In the genomic region with DNA sequence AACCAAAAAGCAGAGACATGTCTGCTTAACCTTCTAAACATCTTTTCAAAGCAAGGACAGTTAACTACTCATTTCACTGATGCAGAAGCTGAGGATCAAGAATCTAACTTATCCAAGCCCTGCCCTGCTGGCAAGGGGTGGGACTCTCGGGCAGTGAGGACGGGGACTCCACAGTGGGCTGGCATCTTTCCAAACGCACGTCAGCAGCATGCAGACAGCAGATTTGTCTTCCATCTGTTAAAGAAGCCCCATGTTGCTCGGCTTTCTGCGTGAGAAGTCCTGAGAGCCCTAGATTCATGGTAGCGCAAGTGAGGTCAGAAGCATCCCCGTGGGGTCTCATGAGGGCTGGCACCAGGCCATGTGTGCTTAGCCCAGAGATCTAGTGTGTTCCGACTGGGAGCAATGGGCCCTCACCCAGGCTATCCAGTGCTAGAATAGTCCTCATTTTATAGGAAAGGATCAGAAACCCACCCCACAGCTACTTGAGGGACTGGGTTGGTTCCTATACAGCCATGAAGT, we compare ENCODE assay signal across 11 mouse cellular contexts.
DNase-seq lines count a peak whose midpoint lies in the region; ATAC-seq and TF ChIP-seq lines count a peak whose summit lies in the region.
"Had no signal": no experiment of that assay in that cellular context is flagged by ENCODE, and none has a peak within 500 bp of the region (broad histone marks: within the 10 kb centered on the region; RNA-seq: fewer than 3 reads in every experiment).

No protein-coding gene starts in this region.

- no peak for DNase-seq in forebrain, embryonic 10.5 days (ENCODE audit: extremely low spot score, low spot score)
- no peak for DNase-seq in neural tube, embryonic 10.5 days (ENCODE audit: extremely low spot score, low spot score)
- DNase-seq in cerebellum, postnatal 36 days, result peak; percentile 71 to 72
- no peak for DNase-seq in limb, embryonic 14.5 days (ENCODE audit: low spot score)
- no peak for DNase-seq in right cerebral cortex, postnatal 25 days
- no peak for DNase-seq in gastrocnemius, postnatal 36 days
- DNase-seq: liver, embryonic 13.5 days; thymus, adult 2 months had no signal

- no peak overlapping the region for H3K4me3 ChIP-seq in forebrain, embryonic 13.5 days
- no peak overlapping the region for H3K4me3 ChIP-seq in forebrain, embryonic 10.5 days
- H3K4me3 ChIP-seq in neural tube, embryonic 14.5 days (ENCODE audit: low read depth, low read length), result no peak overlapping the region
- H3K4me3 ChIP-seq in limb, embryonic 14.5 days (replicated peaks; ENCODE audit: low read length), result no peak overlapping the region
- H3K4me3 ChIP-seq: liver, embryonic 13.5 days had no signal

- ATAC-seq in forebrain, embryonic 13.5 days, result peak; percentile 67; the same call in 1 of the 2 replicates
- peak; percentile 41; the same call in 1 of the 2 replicates for ATAC-seq in neural tube, embryonic 14.5 days (ENCODE audit: low read depth)
- ATAC-seq in limb, embryonic 14.5 days (ENCODE audit: low FRiP score, low read depth), result no peak

- H3K27ac ChIP-seq in forebrain, embryonic 13.5 days, result peak overlapping the region; percentile 36; the same call in 1 of the 2 replicates
- H3K27ac ChIP-seq in forebrain, embryonic 10.5 days, result no peak overlapping the region
- no peak overlapping the region for H3K27ac ChIP-seq in neural tube, embryonic 14.5 days (ENCODE audit: low read depth, low read length)
- H3K27ac ChIP-seq in limb, embryonic 14.5 days (replicated peaks; ENCODE audit: low read depth, low read length), result peak overlapping the region; percentile 95; the same call in 1 of the 2 replicates
- H3K27ac ChIP-seq: liver, embryonic 13.5 days; macrophage had no signal

- peaks cover 32% of the 10 kb centered on the region for H3K27me3 ChIP-seq in forebrain, embryonic 13.5 days
- H3K27me3 ChIP-seq in forebrain, embryonic 10.5 days (ENCODE audit: poor library complexity, severe bottlenecking), result peaks cover 85% of the 10 kb centered on the region
- no peaks in the 10 kb centered on the region for H3K27me3 ChIP-seq in neural tube, embryonic 14.5 days (ENCODE audit: control insufficient read depth, insufficient read depth, low read length)
- 0 out of 2 replicates have a peak, but pooled peaks cover 6% of the 10 kb centered on the region for H3K27me3 ChIP-seq in limb, embryonic 14.5 days (ENCODE audit: control insufficient read depth, insufficient read depth, low read length)

- no peak overlapping the region for H3K9ac ChIP-seq in forebrain, embryonic 13.5 days
- no peak overlapping the region for H3K9ac ChIP-seq in neural tube, embryonic 14.5 days (replicated peaks; ENCODE audit: low read depth, low read length)
- H3K9ac ChIP-seq in limb, embryonic 14.5 days (ENCODE audit: low read depth, low read length, severe bottlenecking), result no peak overlapping the region
- H3K9ac ChIP-seq: liver, embryonic 13.5 days had no signal

- WGBS in forebrain, embryonic 13.5 days, result 31% methylated on average over 9 of the region's 9 CpGs
- WGBS in forebrain, embryonic 10.5 days, result 82% methylated on average over 9 of the region's 9 CpGs
- WGBS in neural tube, embryonic 14.5 days, result 30% methylated on average over 9 of the region's 9 CpGs
- 20% methylated on average over 9 of the region's 9 CpGs for WGBS in limb, embryonic 14.5 days

- intact Hi-C loops in gastrocnemius, postnatal 36 days (cut with DNase I), result no loop called here

- TF ChIP-seq POLR2A in limb, embryonic 14.5 days (IDR thresholded peaks at IDR 0.05; ENCODE audit: borderline replicate concordance, extremely low read depth, insufficient read depth, insufficient read length), result no peak

- no peak overlapping the region for H3K4me2 ChIP-seq in forebrain, embryonic 13.5 days
- no peak overlapping the region for H3K4me2 ChIP-seq in neural tube, embryonic 14.5 days (ENCODE audit: low read depth, low read length)
- H3K4me2 ChIP-seq in limb, embryonic 14.5 days (replicated peaks; ENCODE audit: low read depth, low read length, severe bottlenecking), result no peak overlapping the region
- H3K4me2 ChIP-seq: liver, embryonic 13.5 days had no signal

- no peaks in the 10 kb centered on the region for H3K9me3 ChIP-seq in forebrain, embryonic 13.5 days (replicated peaks)
- peaks cover 5% of the 10 kb centered on the region; the same call in 1 of the 2 replicates for H3K9me3 ChIP-seq in forebrain, embryonic 10.5 days
- H3K9me3 ChIP-seq in neural tube, embryonic 14.5 days (ENCODE audit: control insufficient read depth, low read length), result no peaks in the 10 kb centered on the region
- 0 out of 2 replicates have a peak, but pooled peaks cover 4% of the 10 kb centered on the region for H3K9me3 ChIP-seq in limb, embryonic 14.5 days (ENCODE audit: control insufficient read depth, low read length)
- H3K9me3 ChIP-seq: liver, embryonic 13.5 days had no signal

- H3K4me1 ChIP-seq in forebrain, embryonic 13.5 days, result peaks cover 46% of the 10 kb centered on the region
- peaks cover 53% of the 10 kb centered on the region for H3K4me1 ChIP-seq in forebrain, embryonic 10.5 days
- H3K4me1 ChIP-seq in neural tube, embryonic 14.5 days (ENCODE audit: control insufficient read depth, insufficient read depth, low read length), result peaks cover 20% of the 10 kb centered on the region; the same call in 1 of the 2 replicates
- peaks cover 48% of the 10 kb centered on the region for H3K4me1 ChIP-seq in limb, embryonic 14.5 days (ENCODE audit: control insufficient read depth, insufficient read depth, low read length)
- H3K4me1 ChIP-seq: liver, embryonic 13.5 days had no signal

- H3K36me3 ChIP-seq in forebrain, embryonic 13.5 days (ENCODE audit: poor library complexity, severe bottlenecking), result no peaks in the 10 kb centered on the region
- H3K36me3 ChIP-seq in forebrain, embryonic 10.5 days (replicated peaks), result no peaks in the 10 kb centered on the region
- no peaks in the 10 kb centered on the region for H3K36me3 ChIP-seq in neural tube, embryonic 14.5 days (ENCODE audit: control insufficient read depth, insufficient read depth, low read length)
- no peaks in the 10 kb centered on the region for H3K36me3 ChIP-seq in limb, embryonic 14.5 days (ENCODE audit: control insufficient read depth, insufficient read depth, low read length)
- H3K36me3 ChIP-seq: liver, embryonic 13.5 days had no signal

Comparison
In these comparisons a context has a peak if more than half of its experiments do, and no peak if none do; other contexts are left out.
1. H3K27ac ChIP-seq: peak in forebrain, embryonic 13.5 days (single experiment) and limb, embryonic 14.5 days (single experiment); none in forebrain, embryonic 10.5 days (single experiment) and neural tube, embryonic 14.5 days (single experiment).
2. DNase-seq: peak in cerebellum, postnatal 36 days (2 of 2); none in forebrain, embryonic 10.5 days (single experiment), neural tube, embryonic 10.5 days (single experiment), limb, embryonic 14.5 days (single experiment), right cerebral cortex, postnatal 25 days (single experiment) and gastrocnemius, postnatal 36 days (0 of 2).